Mouse (Mus musculus) hindbrain, embryonic 14.5 days (tissue): ENCODE measurements around the gene Scn8a. TPM values are rescaled to one million over a fixed set of nuclear protein-coding genes. Genes with fewer than 3 reads are reported as not detected.

Source experiments
- ATAC-seq: fragments of 200-750 bp; cut with Nextera tagmentation; 2 replicates; pipeline ENCODE4 v1.8.0; 2017; ENCODE audit warnings: moderate number of reproducible peaks, mild to moderate bottlenecking, moderate TSS enrichment, moderate library complexity; ENCODE audit not compliant: low FRiP score
- DNase-seq: peaks from one replicate; pipeline ENCODE4 v3.0.0-alpha.2; 2015; ENCODE audit warnings: low spot score
- H3K27ac ChIP-seq: fragments of 300-500 bp; sonication (generic); 2 replicates; pipeline ENCODE4 v1.5.1; 2014; ENCODE audit warnings: mild to moderate bottlenecking, moderate library complexity
- H3K27me3 ChIP-seq: fragments of 300-500 bp; sonication (generic); 2 replicates; pipeline ENCODE4 v1.6.1; 2014; ENCODE audit warnings: mild to moderate bottlenecking, low read length, mixed read lengths; ENCODE audit not compliant: control insufficient read depth, insufficient read depth
- H3K36me3 ChIP-seq: fragments of 300-500 bp; sonication (generic); replicated peaks from 2 replicates; pipeline ENCODE4 v1.6.1; 2014; ENCODE audit not compliant: control insufficient read depth, insufficient read depth
- H3K4me1 ChIP-seq: fragments of 300-500 bp; sonication (generic); replicated peaks from 2 replicates; pipeline ENCODE4 v1.6.1; 2014; ENCODE audit warnings: antibody characterized with exemption, low read length, mixed read lengths; ENCODE audit not compliant: control insufficient read depth, insufficient read depth
- H3K4me2 ChIP-seq: fragments of 300-500 bp; sonication (generic); replicated peaks from 2 replicates; pipeline ENCODE4 v1.6.1; 2014; ENCODE audit warnings: mild to moderate bottlenecking, moderate library complexity
- H3K4me3 ChIP-seq: fragments of 300-500 bp; sonication (generic); replicated peaks from 2 replicates; pipeline ENCODE4 v1.5.1; 2014; ENCODE audit warnings: mild to moderate bottlenecking, low read length
- H3K9ac ChIP-seq: fragments of 300-500 bp; sonication (generic); 2 replicates; pipeline ENCODE4 v1.6.1; 2014
- H3K9me3 ChIP-seq: fragments of 300-500 bp; sonication (generic); 2 replicates; pipeline ENCODE4 v1.6.1; 2016; ENCODE audit warnings: low read length; ENCODE audit not compliant: control insufficient read depth
- WGBS: fragments of 180-500 bp; shearing (Covaris S2); extraction: QIAGEN DNeasy Blood & Tissue Kit; methylation state at CpG from one replicate; pipeline ENCODE4 v1.1.7; 2014; 5-methylcytosine and 5-hydroxymethylcytosine counted together
- polyA plus RNA-seq: library from polyadenylated mRNA; unstranded; fragments of >200 nt; fragmentation: Nextera tagmentation; extraction: Ambion mirVana; gene quantifications from 2 replicates; pipeline ENCODE4 v1.2.1, GENCODE M21; 2014

Gene Scn8a
- polyA plus RNA-seq, 1 experiment from 2014 or later, result 23.2 TPM

DNA sequence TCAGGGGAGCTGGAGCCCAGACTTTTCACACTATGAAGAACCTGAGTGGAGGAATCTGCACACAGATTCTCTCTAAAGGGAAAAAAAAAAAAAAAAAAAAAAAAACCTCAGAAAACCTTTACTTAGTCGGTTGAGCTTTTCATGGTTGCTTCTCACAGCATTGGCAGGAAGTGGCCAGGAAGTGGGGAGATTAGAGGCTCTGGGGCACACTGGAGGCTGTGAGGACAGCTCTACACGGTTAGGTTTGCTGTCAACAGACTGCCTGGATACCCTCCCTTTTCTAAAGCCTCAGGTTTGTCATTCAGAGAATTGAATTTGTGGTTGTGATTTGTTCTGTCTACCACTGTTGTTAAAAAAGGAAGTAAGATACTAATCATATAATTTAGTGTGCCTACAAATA, 35.3 kb downstream of the Scn8a start:
- Histone ChIP-seq H3K9ac (no peak overlapping the region), H3K4me3 (no peak overlapping the region), H3K27ac (no peak overlapping the region), H3K4me1 (peaks cover 15% of the 10 kb centered on the region), H3K27me3 (no peaks in the 10 kb centered on the region), H3K36me3 (no peaks in the 10 kb centered on the region), H3K4me2 (no peak overlapping the region), H3K9me3 (no peaks in the 10 kb centered on the region)
- DNase-seq, result no peak
- WGBS, result 43% methylated on average over 2 of the region's 2 CpGs
- no peak for ATAC-seq

- Histone ChIP-seq H3K4me2 (no peak overlapping the region), H3K9ac (no peak overlapping the region), H3K9me3 (no peaks in the 10 kb centered on the region), H3K4me3 (no peak overlapping the region), H3K27ac (no peak overlapping the region), H3K36me3 (no peaks in the 10 kb centered on the region), H3K4me1 (peaks cover 22% of the 10 kb centered on the region), H3K27me3 (no peaks in the 10 kb centered on the region)
- 87% methylated on average over 8 of the region's 8 CpGs for WGBS
- DNase-seq, result no peak
- ATAC-seq, result no peak
These were observed 36.1 kb downstream of the Scn8a start for GRCm38 (mm10) chr15:100905751-100906150.

GRCm38 (mm10) chr15:100908817-100909216, 39.2 kb downstream of the Scn8a start:
- H3K4me3 ChIP-seq, result no peak overlapping the region
- no peak for DNase-seq
- H3K9ac ChIP-seq, result no peak overlapping the region
- peaks cover 28% of the 10 kb centered on the region for H3K4me1 ChIP-seq
- ATAC-seq, result no peak
- 55% methylated on average over 3 of the region's 3 CpGs for WGBS
- H3K9me3 ChIP-seq, result no peaks in the 10 kb centered on the region
- no peaks in the 10 kb centered on the region for H3K27me3 ChIP-seq
- peak overlapping the region; percentile 1; the same call in 1 of the 2 replicates for H3K4me2 ChIP-seq
- peak overlapping the region; percentile 82 for H3K27ac ChIP-seq
- H3K36me3 ChIP-seq, result no peaks in the 10 kb centered on the region

DNA sequence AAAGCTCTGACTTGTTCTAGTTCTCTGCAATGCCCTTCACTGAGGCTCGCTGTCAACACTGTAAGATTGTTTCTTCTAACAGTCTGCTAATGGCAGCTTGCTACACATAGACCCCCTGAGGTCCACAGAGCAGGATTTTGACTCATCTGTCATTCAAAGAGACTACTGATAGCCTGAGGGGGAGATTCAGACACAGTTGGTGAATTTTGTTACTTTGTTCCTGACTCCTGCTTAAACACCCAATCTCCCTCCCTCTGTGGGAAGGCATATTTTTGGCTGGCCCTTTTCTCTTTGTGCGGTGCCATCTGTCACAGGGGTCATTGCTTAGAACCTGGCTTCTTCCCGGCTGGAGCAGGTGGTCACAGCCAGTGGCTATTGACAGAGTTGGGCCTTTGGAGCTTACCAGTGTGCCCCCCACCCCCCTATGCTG, 40.1 kb downstream of the Scn8a start:
- DNase-seq (peak; percentile 65), ATAC-seq (peak; percentile 73; the same call in 1 of the 2 replicates)
- H3K36me3 ChIP-seq, result no peaks in the 10 kb centered on the region
- no peak overlapping the region for H3K4me3 ChIP-seq
- no peaks in the 10 kb centered on the region for H3K9me3 ChIP-seq
- WGBS, result 7% methylated on average over 3 of the region's 3 CpGs
- peak overlapping the region; percentile 82 for H3K27ac ChIP-seq
- H3K4me1 ChIP-seq, result peaks cover 28% of the 10 kb centered on the region
- no peak overlapping the region for H3K9ac ChIP-seq
- H3K27me3 ChIP-seq, result no peaks in the 10 kb centered on the region
- no peak overlapping the region for H3K4me2 ChIP-seq

GRCm38 (mm10) chr15:100910381-100910841, 40.8 kb downstream of the Scn8a start:
- no peaks in the 10 kb centered on the region for H3K27me3 ChIP-seq
- ATAC-seq, result no peak
- no peak for DNase-seq
- H3K27ac ChIP-seq, result peak overlapping the region; percentile 82
- H3K36me3 ChIP-seq, result no peaks in the 10 kb centered on the region
- peaks cover 31% of the 10 kb centered on the region for H3K4me1 ChIP-seq
- no peak overlapping the region for H3K4me3 ChIP-seq
- H3K9ac ChIP-seq, result no peak overlapping the region
- WGBS, result 31% methylated on average over 10 of the region's 10 CpGs
- no peak overlapping the region for H3K4me2 ChIP-seq
- no peaks in the 10 kb centered on the region for H3K9me3 ChIP-seq

- no peaks in the 10 kb centered on the region for H3K9me3 ChIP-seq
- ATAC-seq (no peak), DNase-seq (no peak)
- no peaks in the 10 kb centered on the region for H3K27me3 ChIP-seq
- H3K36me3 ChIP-seq, result no peaks in the 10 kb centered on the region
- no peak overlapping the region for H3K4me3 ChIP-seq
- H3K27ac ChIP-seq, result no peak overlapping the region
- WGBS, result 82% methylated on average over 3 of the region's 3 CpGs
- no peak overlapping the region for H3K4me2 ChIP-seq
- H3K4me1 ChIP-seq, result peaks cover 31% of the 10 kb centered on the region
- H3K9ac ChIP-seq, result no peak overlapping the region
These were observed 43.1 kb downstream of the Scn8a start for GRCm38 (mm10) chr15:100912676-100913266.

GRCm38 (mm10) chr15:100914734-100915242, 45.1 kb downstream of the Scn8a start:
- no peaks in the 10 kb centered on the region for H3K36me3 ChIP-seq
- peak overlapping the region; percentile 57 for H3K4me2 ChIP-seq
- H3K4me3 ChIP-seq, result peak overlapping the region; percentile 25
- peaks cover 18% of the 10 kb centered on the region for H3K4me1 ChIP-seq
- 8% methylated on average over 24 of the region's 24 CpGs for WGBS
- peak overlapping the region; percentile 35; the same call in 1 of the 2 replicates for H3K9ac ChIP-seq
- ATAC-seq (peak; percentile 60; the same call in 1 of the 2 replicates), DNase-seq (peak; percentile 68)
- no peaks in the 10 kb centered on the region for H3K27me3 ChIP-seq
- H3K9me3 ChIP-seq, result no peaks in the 10 kb centered on the region
- no peak overlapping the region for H3K27ac ChIP-seq

- Histone ChIP-seq H3K27me3 (no peaks in the 10 kb centered on the region), H3K4me1 (peaks cover 4% of the 10 kb centered on the region), H3K4me2 (no peak overlapping the region), H3K36me3 (no peaks in the 10 kb centered on the region), H3K4me3 (no peak overlapping the region), H3K27ac (no peak overlapping the region), H3K9me3 (no peaks in the 10 kb centered on the region), H3K9ac (no peak overlapping the region)
- no peak for ATAC-seq
- DNase-seq, result no peak
- WGBS, result 49% methylated on average over 4 of the region's 4 CpGs
These were observed 48.4 kb downstream of the Scn8a start for GRCm38 (mm10) chr15:100918046-100918445.

- no peaks in the 10 kb centered on the region for H3K36me3 ChIP-seq
- H3K27ac ChIP-seq, result no peak overlapping the region
- no peaks in the 10 kb centered on the region for H3K9me3 ChIP-seq
- 97% methylated on average over 11 of the region's 11 CpGs for WGBS
- H3K4me1 ChIP-seq, result peaks cover 14% of the 10 kb centered on the region
- H3K4me2 ChIP-seq, result no peak overlapping the region
- no peak overlapping the region for H3K4me3 ChIP-seq
- H3K27me3 ChIP-seq, result no peaks in the 10 kb centered on the region
- DNase-seq, result no peak
- no peak overlapping the region for H3K9ac ChIP-seq
- no peak for ATAC-seq
These were observed 52.6 kb downstream of the Scn8a start for GRCm38 (mm10) chr15:100922210-100922609.
